Mouse (Mus musculus): ENCODE measurements at regions not wholly inside any gene's neighbourhood (a gene's known extent, or its start where the extent isn't known, plus 50 kb on each side); places are given as distances from the start of the nearest gene placed in this dataset.

GRCm38 (mm10) chr9:52240585-52241320, 72.4 kb upstream of the Zc3h12c start:
- Histone ChIP-seq H3K36me3 (ENCODE audit: control insufficient read depth, insufficient read depth, low read length) (no peaks in the 10 kb centered on the region), H3K27ac (replicated peaks in 1 of 2; ENCODE audit: control insufficient read depth in 1 of 2, insufficient read depth in 1 of 2, low read depth in 2 of 2, low read length in 2 of 2) (no peak overlapping the region), H3K27me3 (ENCODE audit: control insufficient read depth, insufficient read depth, low read length) (no peaks in the 10 kb centered on the region), H3K9me3 (ENCODE audit: control insufficient read depth, low read length) (no peaks in the 10 kb centered on the region), H3K4me3 (ENCODE audit: control insufficient read depth in 1 of 2, insufficient read depth in 1 of 2, low read depth in 1 of 2, low read length in 2 of 2) (no peak overlapping the region), H3K4me1 (ENCODE audit: control insufficient read depth in 2 of 2, insufficient read depth in 2 of 2, low read length in 2 of 2) (peaks cover 2 to 13% of the 10 kb centered on the region in 2 experiments; a peak in 2 of 4 replicates), H3K4me2 (ENCODE audit: low read length) (no peak overlapping the region), H3K9ac (ENCODE audit: low read length) (no peak overlapping the region)
- 62% methylated on average over 12 of the region's 12 CpGs for WGBS
- no peak for ATAC-seq (ENCODE audit: insufficient number of reproducible peaks, insufficient read depth, low FRiP score, low read depth)

GRCm38 (mm10) chr9:52234775-52235174, 66.4 kb upstream of the Zc3h12c start:
- no peak for ATAC-seq (ENCODE audit: insufficient number of reproducible peaks, insufficient read depth, low FRiP score, low read depth)
- Histone ChIP-seq H3K9ac (ENCODE audit: low read length) (no peak overlapping the region), H3K4me1 (ENCODE audit: control insufficient read depth in 2 of 2, insufficient read depth in 2 of 2, low read length in 2 of 2) (peaks cover 0 to 4% of the 10 kb centered on the region in 2 experiments; a peak in 1 of 4 replicates), H3K4me2 (ENCODE audit: low read length) (no peak overlapping the region), H3K27ac (replicated peaks in 1 of 2; ENCODE audit: control insufficient read depth in 1 of 2, insufficient read depth in 1 of 2, low read depth in 2 of 2, low read length in 2 of 2) (no peak overlapping the region), H3K4me3 (ENCODE audit: control insufficient read depth in 1 of 2, insufficient read depth in 1 of 2, low read depth in 1 of 2, low read length in 2 of 2) (no peak overlapping the region), H3K36me3 (ENCODE audit: control insufficient read depth, insufficient read depth, low read length) (no peaks in the 10 kb centered on the region), H3K27me3 (ENCODE audit: control insufficient read depth, insufficient read depth, low read length) (no peaks in the 10 kb centered on the region), H3K9me3 (ENCODE audit: control insufficient read depth, low read length) (no peaks in the 10 kb centered on the region)
- 82% methylated on average over 9 of the region's 9 CpGs for WGBS

GRCm38 (mm10) chr9:52229589-52229988, 61.2 kb upstream of the Zc3h12c start:
- WGBS, result 75% methylated on average over 9 of the region's 9 CpGs
- H3K36me3 ChIP-seq (ENCODE audit: control insufficient read depth, insufficient read depth, low read length), result no peaks in the 10 kb centered on the region
- H3K4me1 ChIP-seq (ENCODE audit: control insufficient read depth in 2 of 2, insufficient read depth in 2 of 2, low read length in 2 of 2), result no peaks in the 10 kb centered on the region
- H3K9ac ChIP-seq (ENCODE audit: low read length), result no peak overlapping the region
- no peak overlapping the region for H3K27ac ChIP-seq (replicated peaks in 1 of 2; ENCODE audit: control insufficient read depth in 1 of 2, insufficient read depth in 1 of 2, low read depth in 2 of 2, low read length in 2 of 2)
- no peaks in the 10 kb centered on the region for H3K9me3 ChIP-seq (ENCODE audit: control insufficient read depth, low read length)
- H3K4me3 ChIP-seq (ENCODE audit: control insufficient read depth in 1 of 2, insufficient read depth in 1 of 2, low read depth in 1 of 2, low read length in 2 of 2), result no peak overlapping the region
- H3K27me3 ChIP-seq (ENCODE audit: control insufficient read depth, insufficient read depth, low read length), result no peaks in the 10 kb centered on the region
- no peak for ATAC-seq (ENCODE audit: insufficient number of reproducible peaks, insufficient read depth, low FRiP score, low read depth)
- H3K4me2 ChIP-seq (ENCODE audit: low read length), result no peak overlapping the region

GRCm38 (mm10) chr9:52225646-52226045, 57.3 kb upstream of the Zc3h12c start:
- no peaks in the 10 kb centered on the region for H3K36me3 ChIP-seq (ENCODE audit: control insufficient read depth, insufficient read depth, low read length)
- no peak overlapping the region for H3K27ac ChIP-seq (replicated peaks in 1 of 2; ENCODE audit: control insufficient read depth in 1 of 2, insufficient read depth in 1 of 2, low read depth in 2 of 2, low read length in 2 of 2)
- H3K27me3 ChIP-seq (ENCODE audit: control insufficient read depth, insufficient read depth, low read length), result no peaks in the 10 kb centered on the region
- no peaks in the 10 kb centered on the region for H3K4me1 ChIP-seq (ENCODE audit: control insufficient read depth in 2 of 2, insufficient read depth in 2 of 2, low read length in 2 of 2)
- WGBS, result 58% methylated on average over 3 of the region's 3 CpGs
- no peak for ATAC-seq (ENCODE audit: insufficient number of reproducible peaks, insufficient read depth, low FRiP score, low read depth)
- H3K4me3 ChIP-seq (ENCODE audit: control insufficient read depth in 1 of 2, insufficient read depth in 1 of 2, low read depth in 1 of 2, low read length in 2 of 2), result no peak overlapping the region
- H3K4me2 ChIP-seq (ENCODE audit: low read length), result no peak overlapping the region
- H3K9me3 ChIP-seq (ENCODE audit: control insufficient read depth, low read length), result no peaks in the 10 kb centered on the region
- no peak overlapping the region for H3K9ac ChIP-seq (ENCODE audit: low read length)

GRCm38 (mm10) chr9:52223509-52224113, 55.2 kb upstream of the Zc3h12c start:
- Histone ChIP-seq H3K9me3 (ENCODE audit: control insufficient read depth, low read length) (no peaks in the 10 kb centered on the region), H3K4me1 (ENCODE audit: control insufficient read depth in 2 of 2, insufficient read depth in 2 of 2, low read length in 2 of 2) (no peaks in the 10 kb centered on the region), H3K36me3 (ENCODE audit: control insufficient read depth, insufficient read depth, low read length) (no peaks in the 10 kb centered on the region), H3K27me3 (ENCODE audit: control insufficient read depth, insufficient read depth, low read length) (no peaks in the 10 kb centered on the region), H3K4me2 (ENCODE audit: low read length) (no peak overlapping the region), H3K27ac (replicated peaks in 1 of 2; ENCODE audit: control insufficient read depth in 1 of 2, insufficient read depth in 1 of 2, low read depth in 2 of 2, low read length in 2 of 2) (no peak overlapping the region), H3K4me3 (ENCODE audit: control insufficient read depth in 1 of 2, insufficient read depth in 1 of 2, low read depth in 1 of 2, low read length in 2 of 2) (no peak overlapping the region), H3K9ac (ENCODE audit: low read length) (no peak overlapping the region)
- no peak for ATAC-seq (ENCODE audit: insufficient number of reproducible peaks, insufficient read depth, low FRiP score, low read depth)
- 48% methylated on average over 7 of the region's 7 CpGs for WGBS
